In the genomic region with DNA sequence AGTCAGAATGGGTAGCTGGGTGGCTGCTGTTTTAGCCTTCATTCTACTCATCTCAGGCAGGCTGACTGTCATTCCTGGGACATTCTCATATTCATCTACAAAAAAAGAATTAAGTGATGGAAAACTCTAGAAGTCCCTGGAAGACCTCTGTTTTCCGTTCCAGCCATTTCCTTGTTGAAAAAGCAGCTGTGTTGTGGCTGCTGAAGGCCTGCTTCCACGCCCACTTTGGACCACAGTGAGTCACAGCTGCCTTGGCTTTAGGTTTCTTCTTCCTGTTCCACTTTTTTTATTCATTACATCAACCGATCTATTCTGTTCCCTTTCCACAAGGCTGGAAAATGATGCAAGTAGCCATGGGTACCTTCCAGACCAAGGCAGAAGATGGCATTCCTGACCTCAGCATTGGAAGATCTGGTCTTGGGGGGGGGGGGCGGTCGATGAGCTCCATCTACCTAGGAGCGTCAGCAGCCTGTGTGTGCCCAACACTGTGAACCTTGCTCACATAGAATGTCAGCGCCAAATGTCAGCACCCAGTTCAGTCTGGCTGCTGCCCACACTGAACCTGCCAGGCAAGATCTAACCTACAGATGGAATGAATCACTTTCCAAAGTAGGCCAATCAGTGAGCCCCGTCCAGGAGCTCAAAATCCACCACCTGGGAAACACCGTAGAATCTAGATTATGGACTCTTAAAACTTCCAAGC, we compare ENCODE assay signal across 8 mouse cellular contexts. TPM values are rescaled to one million over a fixed set of nuclear protein-coding genes. Genes with fewer than 3 reads are reported as not detected.
DNase-seq lines count a peak whose midpoint lies in the region; ATAC-seq and TF ChIP-seq lines count a peak whose summit lies in the region.

No protein-coding gene starts in this region.

- no peaks in the 10 kb centered on the region for H3K9me3 ChIP-seq in embryonic facial prominence, embryonic 15.5 days (replicated peaks)
- H3K9me3 ChIP-seq in intestine, embryonic 15.5 days = no peaks in the 10 kb centered on the region

- H3K27me3 ChIP-seq in spleen, adult 2 months (ENCODE audit: control insufficient read depth, insufficient read depth, low read length) = no peaks in the 10 kb centered on the region
- H3K27me3 ChIP-seq in embryonic facial prominence, embryonic 15.5 days = no peaks in the 10 kb centered on the region
- no peaks in the 10 kb centered on the region for H3K27me3 ChIP-seq in intestine, embryonic 15.5 days (replicated peaks)

- 41% methylated on average over 9 of the region's 9 CpGs for WGBS in spleen, adult 2 months
- WGBS in embryonic facial prominence, embryonic 15.5 days = 58% methylated on average over 9 of the region's 9 CpGs
- WGBS in intestine, embryonic 15.5 days = 73% methylated on average over 9 of the region's 9 CpGs

- H3K9ac ChIP-seq in embryonic facial prominence, embryonic 15.5 days = no peak overlapping the region
- no peak overlapping the region for H3K9ac ChIP-seq in intestine, embryonic 15.5 days

- peaks cover 35% of the 10 kb centered on the region; the same call in 1 of the 2 replicates for H3K4me1 ChIP-seq in spleen, adult 2 months (ENCODE audit: control insufficient read depth, insufficient read depth, insufficient read length)
- peaks cover 22% of the 10 kb centered on the region for H3K4me1 ChIP-seq in embryonic facial prominence, embryonic 15.5 days
- peaks cover 9% of the 10 kb centered on the region; the same call in 1 of the 2 replicates for H3K4me1 ChIP-seq in intestine, embryonic 15.5 days (replicated peaks)

- no peak for TF ChIP-seq CTCF in spleen, adult 2 months (IDR thresholded peaks at IDR 0.05; ENCODE audit: extremely low read depth, insufficient read depth, insufficient read length, insufficient replicate concordance)

- peak overlapping the region; percentile 22; the same call in 1 of the 2 replicates for H3K27ac ChIP-seq in spleen, adult 2 months (ENCODE audit: insufficient read depth, low read length)
- H3K27ac ChIP-seq in embryonic facial prominence, embryonic 15.5 days (replicated peaks) = peak overlapping the region; percentile 60
- no peak overlapping the region for H3K27ac ChIP-seq in intestine, embryonic 15.5 days

- peaks cover 24% of the 10 kb centered on the region for H3K36me3 ChIP-seq in spleen, adult 2 months (ENCODE audit: control insufficient read depth, insufficient read depth, low read length)
- H3K36me3 ChIP-seq in embryonic facial prominence, embryonic 15.5 days = peaks cover 3% of the 10 kb centered on the region; the same call in 1 of the 2 replicates
- 0 out of 2 replicates have a peak, but pooled peaks cover 2% of the 10 kb centered on the region for H3K36me3 ChIP-seq in intestine, embryonic 15.5 days

- no peak for ATAC-seq in embryonic facial prominence, embryonic 15.5 days (ENCODE audit: insufficient number of reproducible peaks, low FRiP score, low TSS enrichment, low read depth)
- ATAC-seq in hematopoietic stem cell, adult 5-6 weeks (replicated peaks in 1 of 2; ENCODE audit: insufficient read depth in 1 of 2, low FRiP score in 2 of 2, low TSS enrichment in 1 of 2, low read depth in 1 of 2, poor library complexity in 2 of 2, severe bottlenecking in 2 of 2) = peak; percentile 40 to 54; a peak in 2 of 4 replicates
- ATAC-seq in intestine, embryonic 15.5 days = no peak

- no peak for DNase-seq in spleen, adult 2 months (ENCODE audit: low read depth in 1 of 2, low spot score in 2 of 2)
- DNase-seq in spleen, postnatal 10 days (ENCODE audit: low spot score in 2 of 2) = no peak
- peak; percentile 75 for DNase-seq in skeletal muscle tissue, adult 2 months (ENCODE audit: low read depth, low spot score)
- no peak for DNase-seq in frontal cortex, postnatal 14 days (ENCODE audit: low spot score in 2 of 2)
- no peak for DNase-seq in c-Kit-positive CD71-positive TER-119-positive erythroid progenitor cells, embryonic 14.5 days (ENCODE audit: low spot score)

- no peak overlapping the region for H3K4me3 ChIP-seq in spleen, adult 2 months (ENCODE audit: extremely low read depth, insufficient read depth, insufficient read length)
- no peak overlapping the region for H3K4me3 ChIP-seq in embryonic facial prominence, embryonic 15.5 days (replicated peaks)
- no peak overlapping the region for H3K4me3 ChIP-seq in intestine, embryonic 15.5 days (replicated peaks)

- no peak overlapping the region for H3K4me2 ChIP-seq in embryonic facial prominence, embryonic 15.5 days (replicated peaks)
- no peak overlapping the region for H3K4me2 ChIP-seq in intestine, embryonic 15.5 days (replicated peaks)

- TF ChIP-seq POLR2A in spleen, adult 2 months (IDR thresholded peaks at IDR 0.05; ENCODE audit: low read depth, low read length) = no peak

RNA-seq across cellular contexts. Expression of a gene that starts 31.4 kb away (rescaled TPM):
- 17.4 and 19.6 TPM in 2 replicates for polyA plus RNA-seq in spleen, adult 2 months (2012; rRNA removed)
- 59.2 and 66.0 TPM in 2 replicates for polyA plus RNA-seq in embryonic facial prominence, embryonic 15.5 days (2015; fragmentation: Nextera tagmentation; extraction: Ambion mirVana)
- 30.3 and 45.0 TPM in 2 replicates for total RNA-seq in hematopoietic stem cell, adult 5-6 weeks (2017)
- polyA plus RNA-seq in intestine, embryonic 15.5 days (2015; fragmentation: Nextera tagmentation; extraction: Ambion mirVana) = 53.0 and 55.1 TPM in 2 replicates

RNA-seq across cellular contexts. Expression of a gene that starts 46.3 kb away (rescaled TPM):
- polyA plus RNA-seq in spleen, adult 2 months (2012; rRNA removed) = 3.6 and 4.6 TPM in 2 replicates
- polyA plus RNA-seq in embryonic facial prominence, embryonic 15.5 days (2015; fragmentation: Nextera tagmentation; extraction: Ambion mirVana) = 4.6 and 7.1 TPM in 2 replicates
- 11.2 and 14.5 TPM in 2 replicates for total RNA-seq in hematopoietic stem cell, adult 5-6 weeks (2017)
- polyA plus RNA-seq in intestine, embryonic 15.5 days (2015; fragmentation: Nextera tagmentation; extraction: Ambion mirVana) = 3.5 and 4.1 TPM in 2 replicates

Comparison
In these comparisons a context has a peak if more than half of its experiments do, and no peak if none do; other contexts are left out.
1. ATAC-seq: peak in hematopoietic stem cell, adult 5-6 weeks (2 of 2); none in embryonic facial prominence, embryonic 15.5 days (single experiment) and intestine, embryonic 15.5 days (single experiment).